Mouse (Mus musculus): ENCODE results near the gene Cdc5l.

- no peak for TF ChIP-seq CTCF (IDR thresholded peaks at IDR 0.05; ENCODE audit: control insufficient read depth, insufficient read depth, insufficient replicate concordance, low read depth, low read length)
- no peak for TF ChIP-seq POLR2A (IDR thresholded peaks at IDR 0.05; ENCODE audit: control insufficient read depth, low read depth, low read length)
Observed at GRCm38 (mm10) chr17:45464255-45464654, 30.7 kb upstream of the Cdc5l start.
